Mouse (Mus musculus): Measurements from ENCODE around the gene Clip2. TPM values are rescaled to one million over a fixed set of nuclear protein-coding genes. Genes with fewer than 3 reads are reported as not detected.
"Not testable (repeated sequence)": the region's sequence is repeated elsewhere in the genome, so short reads cannot be mapped to it uniquely, and the experiment has no call there.

Clip2 gene
- polyA plus RNA-seq, 1 experiment from 2014 or later: 6.8 TPM

DNA sequence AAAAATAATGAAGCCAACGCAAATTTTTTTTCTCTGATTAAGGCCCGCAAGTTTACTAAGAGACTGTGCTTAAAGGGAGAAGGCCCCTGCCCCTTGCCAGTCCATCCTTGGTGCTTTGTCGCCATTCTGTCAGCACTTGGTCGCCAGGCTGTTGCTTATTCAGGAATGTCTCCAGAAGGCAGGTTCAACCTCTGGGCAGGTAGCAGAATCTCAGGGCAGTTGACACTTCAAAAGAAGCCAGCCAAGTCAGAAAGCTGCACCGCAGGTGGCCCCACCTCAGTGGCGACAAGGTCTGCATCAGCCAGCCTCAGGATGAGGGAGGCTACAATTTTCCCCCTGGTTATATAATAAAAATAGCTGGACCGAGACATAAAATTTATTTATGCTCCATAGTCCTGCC, 76.5 kb downstream of the Clip2 start:
- not testable (repeated sequence) for H3K27me3 ChIP-seq (replicated peaks; ENCODE audit: low read depth, poor library complexity, severe bottlenecking); H3K27ac ChIP-seq (replicated peaks); H3K4me1 ChIP-seq; H3K4me3 ChIP-seq; H3K36me3 ChIP-seq (replicated peaks); H3K9me3 ChIP-seq; DNase-seq (ENCODE audit: low spot score)
- 92% methylated on average over 7 of the region's 7 CpGs for WGBS

GRCm38 (mm10) chr5:134475006-134475605, 77.1 kb downstream of the Clip2 start:
- no peak for DNase-seq (ENCODE audit: low spot score)
- no peak overlapping the region for H3K27ac ChIP-seq (replicated peaks)
- no peaks in the 10 kb centered on the region for H3K4me1 ChIP-seq
- no peak overlapping the region for H3K4me3 ChIP-seq
- no peaks in the 10 kb centered on the region for H3K36me3 ChIP-seq (replicated peaks)
- no peaks in the 10 kb centered on the region for H3K27me3 ChIP-seq (replicated peaks; ENCODE audit: low read depth, poor library complexity, severe bottlenecking)
- WGBS: 92% methylated on average over 6 of the region's 6 CpGs
- H3K9me3 ChIP-seq: 0 out of 2 replicates have a peak, but pooled peaks cover 9% of the 10 kb centered on the region

- H3K4me3 ChIP-seq: no peak overlapping the region
- H3K9me3 ChIP-seq: 0 out of 2 replicates have a peak, but pooled peaks cover 9% of the 10 kb centered on the region
- H3K27me3 ChIP-seq (replicated peaks; ENCODE audit: low read depth, poor library complexity, severe bottlenecking): no peaks in the 10 kb centered on the region
- WGBS: 90% methylated on average over 2 of the region's 2 CpGs
- H3K36me3 ChIP-seq (replicated peaks): no peaks in the 10 kb centered on the region
- 0 out of 2 replicates have a peak, but pooled peaks cover 4% of the 10 kb centered on the region for H3K4me1 ChIP-seq
- no peak overlapping the region for H3K27ac ChIP-seq (replicated peaks)
- DNase-seq (ENCODE audit: low spot score): no peak
Observed at GRCm38 (mm10) chr5:134473902-134474301, 78.3 kb downstream of the Clip2 start.

DNA sequence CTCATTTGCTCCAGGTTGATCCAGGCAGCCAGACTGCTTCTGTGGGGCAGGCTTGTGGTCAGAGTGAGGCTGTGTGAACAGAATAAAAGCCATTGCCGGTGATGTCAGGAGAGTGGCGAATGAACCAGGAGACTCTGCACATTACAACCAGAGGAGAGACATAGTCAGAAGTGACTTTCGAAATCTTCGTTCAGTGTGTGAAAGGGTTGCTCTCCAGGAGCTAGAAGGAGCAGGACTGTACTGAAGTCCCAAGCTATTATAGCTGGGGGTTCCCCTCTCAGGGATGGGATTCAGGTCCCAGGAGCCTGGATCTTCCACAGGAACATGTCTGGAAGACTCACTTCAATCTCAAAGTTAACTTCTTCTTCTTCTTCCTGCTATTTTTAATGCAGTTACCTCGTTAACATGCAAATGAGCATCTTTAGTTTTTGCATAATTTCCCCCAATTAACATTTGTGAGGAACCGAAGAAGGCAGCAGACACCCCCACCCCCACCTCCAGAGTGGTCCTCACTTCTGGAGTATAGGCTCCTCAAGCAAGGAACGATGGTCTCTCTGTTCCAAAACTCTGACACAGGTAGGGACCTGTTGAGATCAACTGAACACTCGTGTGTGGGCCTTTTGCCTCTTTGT, 81.6 kb downstream of the Clip2 start:
- 0 out of 2 replicates have a peak, but pooled peaks cover 6% of the 10 kb centered on the region for H3K9me3 ChIP-seq
- no peak overlapping the region for H3K4me3 ChIP-seq
- WGBS: 84% methylated on average over 8 of the region's 8 CpGs
- DNase-seq (ENCODE audit: low spot score): no peak
- H3K27ac ChIP-seq (replicated peaks): no peak overlapping the region
- no peaks in the 10 kb centered on the region for H3K36me3 ChIP-seq (replicated peaks)
- no peaks in the 10 kb centered on the region for H3K27me3 ChIP-seq (replicated peaks; ENCODE audit: low read depth, poor library complexity, severe bottlenecking)
- H3K4me1 ChIP-seq: peaks cover 29% of the 10 kb centered on the region

DNA sequence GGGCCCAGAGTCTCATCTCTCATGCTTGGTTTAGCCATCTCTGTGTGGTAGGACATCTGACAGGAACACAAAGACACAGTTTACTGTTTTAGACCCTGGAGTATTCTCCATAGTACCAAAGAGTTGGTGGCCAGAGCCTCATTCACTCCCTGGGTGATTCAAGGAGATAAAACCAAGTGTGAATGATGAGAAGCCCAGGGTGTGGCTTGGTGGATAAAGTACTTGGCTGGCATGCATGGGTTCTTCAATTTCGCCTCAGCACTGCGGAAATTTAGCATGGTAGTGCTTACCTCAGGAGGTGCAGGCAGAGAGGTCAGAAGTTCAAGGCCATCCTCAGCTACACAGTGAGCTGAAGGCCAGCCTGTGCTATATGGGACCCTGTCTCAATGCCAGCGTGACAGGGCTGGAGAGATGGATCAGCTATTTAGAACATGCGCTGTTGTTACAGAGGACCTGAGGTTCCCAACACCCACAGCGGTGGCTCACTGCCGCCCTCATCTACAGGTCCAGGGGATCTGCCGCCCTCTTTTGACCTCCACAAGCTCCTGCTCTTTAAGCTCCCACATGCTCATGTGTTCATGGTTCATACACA, 82.6 kb downstream of the Clip2 start:
- 86% methylated on average over 7 of the region's 7 CpGs for WGBS
- Histone ChIP-seq H3K36me3 (replicated peaks) (no peaks in the 10 kb centered on the region), H3K4me3 (no peak overlapping the region), H3K27ac (replicated peaks) (no peak overlapping the region), H3K4me1 (peaks cover 29% of the 10 kb centered on the region), H3K27me3 (replicated peaks; ENCODE audit: low read depth, poor library complexity, severe bottlenecking) (no peaks in the 10 kb centered on the region), H3K9me3 (no peaks in the 10 kb centered on the region)
- DNase-seq (ENCODE audit: low spot score): no peak

DNA sequence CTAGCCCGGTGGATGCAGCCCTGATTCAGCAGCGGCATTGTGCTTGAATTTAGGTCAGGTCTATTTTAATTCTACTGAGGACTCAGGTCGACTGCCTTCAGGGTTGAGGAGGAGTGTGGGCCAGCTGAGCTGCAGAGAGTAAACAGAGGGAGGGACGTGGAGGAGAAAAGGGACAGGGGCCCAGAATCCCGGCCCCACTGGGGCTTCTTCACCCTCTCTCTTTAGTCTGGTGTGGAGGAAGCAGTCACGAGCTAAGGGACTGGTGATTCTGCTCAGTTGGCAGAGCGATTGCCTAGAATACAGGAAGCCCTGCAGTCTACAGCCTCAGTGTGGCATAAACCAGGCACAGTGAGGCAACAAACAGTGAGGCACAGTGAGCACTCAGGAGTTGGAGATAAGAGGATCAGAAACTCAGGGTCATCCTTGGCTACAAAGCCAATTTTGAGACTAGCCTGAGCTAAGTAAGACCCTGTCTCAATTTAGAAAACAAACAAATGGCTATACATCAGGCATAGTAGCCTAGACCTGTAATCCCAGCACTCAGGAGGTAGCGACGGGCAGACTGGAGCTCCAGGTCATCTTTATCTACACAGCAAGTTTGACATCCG, 84.0 kb downstream of the Clip2 start:
- DNase-seq (ENCODE audit: low spot score): no peak
- WGBS: 69% methylated on average over 10 of the region's 10 CpGs
- peak overlapping the region; percentile 63 for H3K27ac ChIP-seq (replicated peaks)

DNA sequence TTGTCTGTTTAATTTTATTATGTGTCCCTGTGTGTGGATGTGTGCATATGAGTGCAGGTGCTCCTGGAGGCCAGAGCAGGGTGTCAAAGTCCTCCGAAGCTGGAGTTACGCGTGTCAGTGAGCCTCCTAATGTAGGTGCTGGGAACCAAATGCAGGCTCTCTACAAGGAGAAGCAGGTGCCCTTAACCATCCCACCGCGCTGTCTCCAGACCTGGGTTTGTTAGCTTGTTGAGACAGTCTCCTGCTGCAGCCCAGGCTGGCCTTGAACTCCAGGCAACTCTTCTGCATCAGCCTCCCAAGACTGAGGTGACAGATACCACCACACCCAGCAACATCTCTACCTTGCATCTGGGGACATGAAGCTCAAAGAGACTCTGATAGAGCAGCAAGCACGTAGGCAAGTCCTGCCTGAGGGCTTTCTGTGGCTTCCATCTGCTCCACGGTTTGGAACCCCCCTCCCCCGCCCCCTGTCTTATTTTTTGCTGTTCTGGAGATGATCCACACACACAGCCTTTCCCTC, 85.1 kb downstream of the Clip2 start:
- peak; percentile 59 for DNase-seq (ENCODE audit: low spot score)
- WGBS: 54% methylated on average over 8 of the region's 8 CpGs
- peaks cover 29% of the 10 kb centered on the region for H3K4me1 ChIP-seq
- H3K9me3 ChIP-seq: no peaks in the 10 kb centered on the region
- peak overlapping the region; percentile 11; the same call in 1 of the 2 replicates for H3K4me3 ChIP-seq
- no peaks in the 10 kb centered on the region for H3K36me3 ChIP-seq (replicated peaks)
- peak overlapping the region; percentile 77 for H3K27ac ChIP-seq (replicated peaks)
- H3K27me3 ChIP-seq (replicated peaks; ENCODE audit: low read depth, poor library complexity, severe bottlenecking): no peaks in the 10 kb centered on the region

More for the DNA sequence above, 84.0 kb downstream of the Clip2 start:
- H3K4me1 ChIP-seq: peaks cover 29% of the 10 kb centered on the region
- no peaks in the 10 kb centered on the region for H3K27me3 ChIP-seq (replicated peaks; ENCODE audit: low read depth, poor library complexity, severe bottlenecking)
- H3K36me3 ChIP-seq (replicated peaks): no peaks in the 10 kb centered on the region
- H3K4me3 ChIP-seq: no peak overlapping the region
- H3K9me3 ChIP-seq: no peaks in the 10 kb centered on the region

DNA sequence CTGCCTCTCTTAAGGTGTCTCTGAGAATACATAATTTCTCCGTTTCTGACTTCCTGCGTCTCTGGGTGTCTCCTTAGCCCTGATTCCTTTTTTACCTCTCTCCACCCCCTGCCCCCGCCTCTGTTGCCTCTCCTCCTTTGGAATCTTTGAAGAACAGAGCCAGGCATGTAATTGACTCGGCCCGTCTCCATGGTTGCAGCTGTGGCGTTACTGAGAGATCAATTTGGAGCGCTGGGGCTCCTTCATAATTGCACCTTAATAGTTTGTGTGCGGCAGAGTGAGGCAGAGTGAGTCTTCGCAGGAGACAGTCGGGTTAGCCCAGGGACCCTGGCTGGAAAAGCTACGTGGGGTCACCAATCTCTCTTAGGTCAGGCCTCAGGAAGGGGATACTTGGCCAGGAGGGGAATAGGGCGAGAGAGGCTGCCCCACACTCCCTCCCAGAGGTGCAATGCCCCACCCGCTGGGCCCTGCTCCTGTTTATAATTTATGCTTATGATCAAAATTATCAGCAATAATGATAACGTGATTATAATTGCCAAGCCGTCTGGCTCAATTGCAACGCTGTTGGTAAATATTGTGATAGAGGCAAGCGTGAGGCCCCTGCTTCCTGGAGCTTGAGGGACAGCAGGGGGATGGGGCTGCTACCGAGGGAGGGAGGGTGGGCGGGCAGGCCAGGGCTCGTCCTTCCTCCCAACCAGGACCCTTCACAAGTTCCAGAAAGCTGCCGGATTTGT, 85.8 kb downstream of the Clip2 start:
- 18% methylated on average over 21 of the region's 21 CpGs for WGBS
- peak; percentile 68 for DNase-seq (ENCODE audit: low spot score)
- H3K9me3 ChIP-seq: no peaks in the 10 kb centered on the region
- H3K4me3 ChIP-seq: peak overlapping the region; percentile 11
- H3K27me3 ChIP-seq (replicated peaks; ENCODE audit: low read depth, poor library complexity, severe bottlenecking): no peaks in the 10 kb centered on the region
- H3K36me3 ChIP-seq (replicated peaks): no peaks in the 10 kb centered on the region
- H3K27ac ChIP-seq (replicated peaks): peak overlapping the region; percentile 77
- peaks cover 29% of the 10 kb centered on the region for H3K4me1 ChIP-seq

DNA sequence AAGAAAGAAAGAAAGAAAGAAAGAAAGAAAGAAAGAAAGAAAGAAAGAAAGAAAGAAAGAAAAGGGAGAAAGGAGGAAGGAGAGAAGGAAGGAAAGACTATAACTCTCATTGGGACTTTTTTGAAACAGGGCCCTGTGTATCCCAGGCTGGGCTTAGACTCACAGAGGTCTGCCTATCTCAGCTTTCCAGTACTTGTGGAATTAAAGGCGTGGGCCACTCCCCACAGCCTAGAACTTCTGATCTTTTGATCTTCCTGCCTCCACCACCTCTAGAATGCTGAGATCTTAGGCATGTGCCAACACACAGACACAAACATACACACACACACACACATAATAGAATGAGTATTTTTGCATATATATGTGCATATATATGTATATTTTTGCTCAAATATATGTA, 87.0 kb downstream of the Clip2 start:
- Histone ChIP-seq H3K27me3 (replicated peaks; ENCODE audit: low read depth, poor library complexity, severe bottlenecking) (no peaks in the 10 kb centered on the region), H3K27ac (replicated peaks) (no peak overlapping the region), H3K4me3 (no peak overlapping the region), H3K36me3 (replicated peaks) (no peaks in the 10 kb centered on the region), H3K9me3 (no peaks in the 10 kb centered on the region), H3K4me1 (peaks cover 29% of the 10 kb centered on the region)
- WGBS: 85% methylated on average over 1 of the region's 1 CpGs
- DNase-seq (ENCODE audit: low spot score): no peak

- no peak for DNase-seq (ENCODE audit: low spot score)
- WGBS: 89% methylated on average over 5 of the region's 5 CpGs
- H3K9me3 ChIP-seq: no peaks in the 10 kb centered on the region
- H3K4me1 ChIP-seq: peaks cover 28% of the 10 kb centered on the region
- H3K27me3 ChIP-seq (replicated peaks; ENCODE audit: low read depth, poor library complexity, severe bottlenecking): no peaks in the 10 kb centered on the region
- no peak overlapping the region for H3K4me3 ChIP-seq
- H3K36me3 ChIP-seq (replicated peaks): no peaks in the 10 kb centered on the region
- no peak overlapping the region for H3K27ac ChIP-seq (replicated peaks)
Observed at GRCm38 (mm10) chr5:134464225-134464624, 88.0 kb downstream of the Clip2 start.

- H3K36me3 ChIP-seq (replicated peaks): no peaks in the 10 kb centered on the region
- no peaks in the 10 kb centered on the region for H3K9me3 ChIP-seq
- no peaks in the 10 kb centered on the region for H3K27me3 ChIP-seq (replicated peaks; ENCODE audit: low read depth, poor library complexity, severe bottlenecking)
- H3K4me1 ChIP-seq: peaks cover 17% of the 10 kb centered on the region
- H3K4me3 ChIP-seq: no peak overlapping the region
- no peak for DNase-seq (ENCODE audit: low spot score)
- H3K27ac ChIP-seq (replicated peaks): no peak overlapping the region
- WGBS: 74% methylated on average over 8 of the region's 8 CpGs
Observed at GRCm38 (mm10) chr5:134462731-134463130, 89.5 kb downstream of the Clip2 start.

GRCm38 (mm10) chr5:134462316-134462715, 89.9 kb downstream of the Clip2 start:
- H3K4me1 ChIP-seq: peaks cover 15% of the 10 kb centered on the region
- DNase-seq (ENCODE audit: low spot score): no peak
- H3K27me3 ChIP-seq (replicated peaks; ENCODE audit: low read depth, poor library complexity, severe bottlenecking): no peaks in the 10 kb centered on the region
- WGBS: 85% methylated on average over 2 of the region's 2 CpGs
- H3K4me3 ChIP-seq: no peak overlapping the region
- H3K36me3 ChIP-seq (replicated peaks): no peaks in the 10 kb centered on the region
- no peak overlapping the region for H3K27ac ChIP-seq (replicated peaks)
- no peaks in the 10 kb centered on the region for H3K9me3 ChIP-seq

All from embryonic facial prominence, embryonic 10.5 days (tissue).